Mouse (Mus musculus): Measurements from ENCODE around the gene Abi1.
"Not testable (repeated sequence)": the region's sequence is repeated elsewhere in the genome, so short reads cannot be mapped to it uniquely, and the experiment has no call there.

The Abi1 gene

DNA sequence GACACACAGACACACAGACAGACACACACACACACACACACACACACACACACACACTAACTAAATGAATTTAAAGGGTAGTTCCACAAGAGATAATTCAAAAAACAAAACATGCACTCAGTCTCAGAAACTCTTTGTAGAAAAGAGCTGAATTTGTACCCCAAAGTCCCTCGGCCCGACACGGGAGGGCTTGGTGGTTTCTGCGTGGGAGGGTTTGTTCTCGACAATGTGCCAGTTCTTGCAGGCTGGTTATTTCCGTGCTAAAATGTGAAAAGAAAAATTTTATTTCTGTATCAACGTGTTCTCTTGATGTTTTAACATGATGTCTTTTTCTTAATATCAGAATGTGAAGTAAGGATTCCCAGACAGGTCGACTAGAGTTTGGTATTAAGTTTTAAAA lies 77.8 kb downstream of the Abi1 start:
- no peak for DNase-seq (ENCODE audit: low spot score in 2 of 2)

DNA sequence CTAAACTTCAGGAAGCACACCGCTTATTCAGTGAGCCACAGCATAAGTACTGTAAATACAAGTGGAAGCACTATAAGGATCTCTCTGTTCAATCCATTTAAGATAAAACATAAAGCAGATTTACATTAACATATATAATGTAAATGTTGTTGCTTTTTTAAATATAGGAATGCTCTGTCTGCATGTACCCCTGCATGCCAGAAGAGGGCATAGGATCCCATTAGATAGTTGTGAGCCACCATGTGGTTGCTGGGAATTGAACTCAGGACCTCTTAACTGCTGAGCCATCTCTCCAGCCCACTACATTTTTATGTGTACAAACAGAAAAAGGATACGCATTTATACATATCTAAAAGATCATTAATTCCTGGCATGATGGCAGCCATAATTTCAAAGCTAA lies 78.4 kb downstream of the Abi1 start:
- DNase-seq (ENCODE audit: low spot score in 2 of 2), result no peak

DNA sequence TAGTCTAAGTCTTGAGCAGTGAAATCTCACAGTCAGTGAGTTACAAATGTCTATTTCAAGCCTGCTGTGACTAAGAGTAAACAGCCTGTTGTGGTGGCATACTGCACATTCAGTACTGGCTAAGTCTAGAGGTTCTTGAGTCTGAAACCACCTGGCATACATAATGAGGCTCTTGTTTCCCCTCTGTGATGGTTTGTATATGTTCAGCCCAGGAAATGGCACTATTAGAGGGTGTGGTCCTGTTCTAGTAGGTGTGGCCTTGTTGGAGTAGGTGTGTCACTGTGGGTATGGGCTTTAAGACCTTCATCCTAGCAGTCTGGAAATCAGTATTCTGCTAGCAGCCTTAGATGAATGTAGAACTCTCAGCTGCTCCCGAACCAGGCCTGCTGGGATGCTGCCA lies 82.6 kb downstream of the Abi1 start:
- DNase-seq (ENCODE audit: low spot score in 2 of 2), result no peak

DNA sequence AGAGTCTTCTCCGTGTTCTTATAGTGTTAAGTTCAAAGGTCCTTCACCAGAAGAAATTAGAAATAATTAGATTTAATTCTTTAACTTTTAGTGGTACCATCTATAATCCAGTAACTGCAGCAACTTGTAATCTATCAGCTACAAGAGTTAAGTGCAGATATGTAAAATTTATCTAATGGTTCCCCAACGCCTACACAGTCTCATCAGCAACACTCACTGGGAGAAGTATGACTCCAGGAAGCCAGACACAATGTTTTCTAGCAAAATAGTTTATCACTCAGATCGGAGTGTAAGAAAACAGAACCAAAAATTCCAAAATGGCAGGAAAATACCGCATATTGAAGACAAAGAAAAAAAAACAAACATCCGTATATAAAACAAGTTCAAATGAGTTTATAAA lies 84.1 kb downstream of the Abi1 start:
- no peak for DNase-seq (ENCODE audit: low spot score in 2 of 2)

DNA sequence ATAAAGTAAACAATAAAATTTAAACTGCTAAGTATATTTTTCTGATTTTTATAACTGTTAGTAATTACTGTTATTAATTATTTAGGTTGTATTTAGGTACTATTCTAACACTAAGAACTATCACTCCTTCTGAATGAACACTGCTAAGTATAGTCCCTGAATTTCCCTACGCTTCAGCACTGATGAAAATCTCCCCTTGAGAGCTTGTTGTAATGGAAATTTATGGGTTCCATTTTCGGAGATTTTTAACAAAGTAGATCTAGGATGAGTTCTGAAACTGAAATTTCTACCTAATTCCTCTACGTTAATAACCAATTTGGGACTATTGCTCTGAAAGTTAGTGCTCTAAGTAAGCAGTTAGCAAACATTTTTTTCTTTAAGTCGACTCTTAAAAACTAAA lies 85.8 kb downstream of the Abi1 start:
- no peak for DNase-seq (ENCODE audit: low spot score in 2 of 2)

DNA sequence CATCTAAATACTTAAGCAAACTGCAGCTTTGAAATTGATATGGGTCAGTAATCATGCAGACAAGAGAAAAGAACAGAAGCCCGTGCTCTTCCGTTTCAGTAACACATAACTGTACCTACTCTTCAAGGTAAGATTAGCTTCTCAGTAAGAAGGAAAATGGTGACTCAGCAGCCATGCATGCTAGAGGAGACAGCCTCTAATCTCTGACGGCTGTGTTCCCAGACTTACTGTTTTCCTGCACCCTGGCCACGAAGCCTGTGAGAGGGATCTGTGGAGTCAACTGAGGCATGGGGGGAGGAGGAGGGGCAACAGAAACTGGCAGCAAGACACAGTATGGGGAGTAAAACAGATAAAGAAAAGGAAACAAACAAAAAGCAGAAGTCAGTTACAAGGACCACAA lies 90.1 kb downstream of the Abi1 start:
- no peak for DNase-seq (ENCODE audit: low spot score in 2 of 2)

DNA sequence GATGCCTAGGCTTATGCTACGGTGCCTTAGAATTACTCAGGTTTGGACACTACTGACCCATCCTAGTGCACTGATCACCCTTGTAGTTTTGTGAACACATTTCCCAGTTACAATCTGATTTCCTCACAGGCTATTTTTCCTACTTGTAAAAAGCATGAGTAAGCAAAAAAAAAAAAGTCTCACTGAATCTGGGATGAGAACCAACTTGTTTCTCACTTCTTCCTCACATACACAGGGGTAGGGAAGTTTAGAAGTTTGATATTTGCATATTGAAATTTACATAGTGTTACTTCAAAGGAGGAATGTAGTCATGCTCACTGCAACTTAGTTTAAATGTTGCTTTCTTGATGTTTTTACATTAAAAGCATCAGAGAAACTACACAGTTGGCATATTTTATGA lies 106.5 kb downstream of the Abi1 start:
- no peak for DNase-seq (ENCODE audit: low spot score in 2 of 2)

DNA sequence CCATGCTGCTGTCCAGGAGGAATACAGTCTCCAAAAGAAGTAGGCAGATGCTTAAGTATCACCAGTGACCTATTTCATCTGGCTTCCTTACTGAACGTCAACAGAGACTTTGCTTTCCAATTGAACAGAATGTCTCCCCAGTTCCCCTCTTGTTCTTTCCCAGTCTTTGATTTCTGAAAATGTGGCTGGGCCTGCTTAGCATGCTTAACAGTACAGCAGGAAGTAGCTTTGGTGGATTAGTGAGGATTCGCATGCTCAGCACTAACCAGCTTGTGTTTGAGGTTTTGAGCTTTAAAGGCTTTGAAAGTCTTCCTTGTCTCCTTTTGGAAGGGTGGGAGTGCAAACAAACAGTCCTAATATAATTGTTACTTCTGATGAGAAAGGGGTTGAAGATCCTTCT lies 111.8 kb downstream of the Abi1 start:
- DNase-seq (ENCODE audit: low spot score in 2 of 2), result no peak

DNA sequence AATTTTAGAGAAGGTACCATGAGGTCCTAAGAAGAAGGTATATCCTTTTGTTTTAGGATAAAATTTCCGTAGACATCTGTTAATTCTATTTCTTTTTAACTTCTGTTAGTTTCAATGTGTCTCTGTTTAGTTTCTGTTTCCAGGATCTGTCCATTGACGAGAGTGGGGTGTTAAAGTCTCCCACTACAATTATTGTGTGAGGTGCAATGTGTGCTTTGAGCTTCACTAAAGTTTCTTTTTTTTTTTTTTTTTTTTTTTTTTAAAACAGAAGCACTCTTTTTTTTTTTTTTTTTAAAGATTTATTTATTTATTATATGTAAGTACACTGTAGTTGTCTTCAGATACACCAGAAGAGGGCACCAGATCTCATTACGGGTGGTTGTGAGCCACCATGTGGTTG lies 114.1 kb downstream of the Abi1 start:
- DNase-seq (ENCODE audit: low spot score in 2 of 2), result not testable (repeated sequence)

DNA sequence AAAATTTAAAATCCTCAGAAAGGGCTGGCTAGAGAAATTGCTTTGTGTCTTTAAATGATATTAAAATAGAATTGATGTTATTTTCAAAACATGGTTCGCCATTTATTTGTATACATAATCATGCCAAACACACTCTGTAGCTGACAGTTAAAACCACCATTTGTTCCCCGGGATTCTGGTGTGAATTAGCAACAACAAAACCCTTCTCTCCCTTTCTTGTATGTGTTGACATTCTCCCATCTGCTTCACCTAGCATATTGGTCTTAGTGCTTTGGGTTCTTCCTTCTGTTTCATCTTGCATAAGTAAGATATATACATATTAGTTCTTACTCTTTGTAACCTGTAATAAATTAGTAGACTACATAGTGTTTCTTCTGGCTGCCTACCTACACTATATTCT lies 121.4 kb downstream of the Abi1 start:
- no peak for DNase-seq (ENCODE audit: low spot score in 2 of 2)

DNA sequence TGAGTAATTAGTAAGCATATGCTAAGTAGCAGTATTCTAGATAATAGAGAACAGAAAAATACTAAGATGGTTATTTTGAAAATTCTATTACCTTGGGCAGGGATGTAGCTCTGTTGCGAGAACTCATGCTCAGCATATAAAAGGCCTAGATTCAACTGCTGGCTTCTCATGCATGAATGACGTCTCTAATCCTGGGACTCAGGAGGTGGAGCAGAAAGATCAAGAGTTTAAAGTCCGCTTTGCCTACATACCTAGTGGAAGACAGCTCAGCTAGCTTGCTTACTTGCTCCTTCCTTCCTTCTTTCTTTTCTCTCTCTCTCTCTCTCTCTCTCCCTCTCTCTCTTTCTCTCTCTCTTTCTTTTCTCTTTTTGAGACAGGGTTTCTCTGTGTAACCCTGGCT lies 125.6 kb downstream of the Abi1 start:
- DNase-seq (ENCODE audit: low spot score in 2 of 2), result no peak

DNA sequence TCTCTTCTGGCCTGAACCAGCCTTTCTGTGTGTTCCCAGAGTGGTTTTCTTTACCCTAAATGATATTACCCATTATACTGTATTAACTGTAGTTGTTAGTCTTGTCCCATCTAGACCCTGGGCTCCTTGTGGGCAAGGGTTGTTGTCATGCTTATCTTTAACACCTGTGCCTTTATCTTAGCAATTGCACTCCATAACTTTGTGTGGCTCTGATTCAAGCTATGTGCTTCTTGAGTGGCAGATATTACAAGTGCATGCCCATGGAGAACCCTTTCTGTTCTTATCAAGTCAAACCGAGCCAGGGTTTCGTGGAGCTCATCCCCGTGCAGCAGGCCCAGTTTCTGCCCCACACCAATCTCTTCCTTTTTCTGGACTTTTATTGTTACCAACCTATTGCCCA lies 136.1 kb downstream of the Abi1 start:
- DNase-seq (ENCODE audit: low spot score in 2 of 2), result no peak

DNA sequence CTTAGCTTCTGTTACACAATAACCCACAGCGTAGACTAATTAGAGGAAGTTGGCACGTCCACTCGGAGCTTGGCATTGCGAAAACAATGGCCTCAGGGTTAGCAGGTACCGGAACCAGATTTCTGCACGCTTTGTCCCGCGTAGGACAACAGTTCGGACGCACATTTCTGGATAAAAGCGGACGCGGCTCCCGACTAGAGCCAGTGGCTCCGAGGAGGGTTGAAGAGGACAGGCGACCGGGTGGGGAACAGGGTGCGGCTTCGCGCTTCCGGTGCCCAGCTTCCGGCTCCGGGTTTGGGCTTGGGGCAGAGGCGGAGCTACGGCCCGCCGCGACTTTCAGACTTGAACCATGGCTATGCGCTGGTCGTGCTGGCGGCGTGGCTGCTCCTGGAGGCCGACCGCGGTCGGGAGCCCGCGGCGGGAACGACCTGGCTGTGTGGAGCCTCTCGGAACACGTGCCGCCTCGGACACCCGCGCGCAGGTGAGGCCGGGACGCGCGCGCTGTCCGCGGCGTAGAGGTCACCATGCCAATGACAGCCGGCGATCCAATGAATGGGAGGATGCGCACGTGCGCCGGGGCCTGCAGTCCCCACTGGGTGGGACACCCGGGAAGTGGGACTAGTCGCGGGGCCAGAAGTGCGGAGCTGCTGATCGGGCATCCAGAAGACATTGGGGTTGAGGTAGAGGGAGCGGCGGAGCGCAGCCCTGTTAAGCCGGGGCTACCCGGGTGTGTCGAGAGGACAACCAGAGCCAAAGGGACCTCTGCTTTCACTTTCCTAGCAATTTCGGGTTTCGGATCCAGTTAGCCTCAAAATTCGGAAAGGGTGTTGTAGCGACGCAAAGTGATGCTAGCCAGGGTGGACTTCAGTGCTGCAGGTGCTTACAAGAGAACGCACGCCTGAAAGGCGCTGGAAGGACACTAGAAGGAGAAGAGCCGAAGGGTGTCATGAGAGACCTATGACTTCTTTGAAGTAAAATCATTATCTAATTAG lies 144.5 kb downstream of the Abi1 start, which contains the start of gene Pdss1:
Gene Pdss1 (plus strand): TSS at position 241 of the 992 bp plus-strand sequence.
- DNase-seq (ENCODE audit: low spot score in 2 of 2), result peak; percentile 78 to 90

DNA sequence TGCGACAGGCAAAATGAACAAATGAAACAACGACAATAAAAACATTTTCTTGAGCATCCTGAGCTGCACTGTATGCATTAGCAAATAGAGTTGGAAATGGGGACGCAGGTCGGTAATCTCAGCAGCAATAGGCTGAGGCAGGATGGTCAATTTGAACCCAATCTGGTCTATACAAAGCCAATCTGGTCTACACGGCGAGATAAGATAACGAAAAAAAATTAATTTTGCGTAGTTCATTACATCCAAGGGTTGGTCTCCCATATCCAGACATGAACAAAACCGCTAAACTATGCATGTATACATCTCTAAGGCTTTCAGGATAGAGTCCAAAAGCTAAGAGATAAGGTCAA lies 145.1 kb downstream of the Abi1 start:
- peak in 1 of 2 experiments; percentile 11 for DNase-seq (ENCODE audit: low spot score in 2 of 2)

All from spleen, postnatal 10 days (tissue).